Mouse (Mus musculus) left cerebral cortex, postnatal 14 days (tissue): Measurements from ENCODE around the gene Rnf180. TPM values are rescaled to one million over a fixed set of nuclear protein-coding genes. Genes with fewer than 3 reads are reported as not detected.
A peak's percentile ranks its signal among the peaks of the same experiment; 100 is the strongest.

Experiments used
- DNase-seq, 2 experiments: peaks; one replicate each; pipeline ENCODE4 v3.0.0; 2021 to 2022; ENCODE audit warnings: low spot score in 2 of 2, mixed read lengths in 1 of 2
- intact Hi-C: fragments of 180-260 bp; cut with DNase I; formaldehyde crosslinking; loops from one replicate; pipeline ENCODE4 v1.15.1; 2025
- total RNA-seq, 2 experiments: library from RNA; stranded (reverse); gene quantifications; 2 replicates each; pipeline ENCODE4 v1.2.3; 2021

Rnf180 gene
- total RNA-seq, 2 experiments from 2014 or later = 20.2 to 20.9 TPM

DNA sequence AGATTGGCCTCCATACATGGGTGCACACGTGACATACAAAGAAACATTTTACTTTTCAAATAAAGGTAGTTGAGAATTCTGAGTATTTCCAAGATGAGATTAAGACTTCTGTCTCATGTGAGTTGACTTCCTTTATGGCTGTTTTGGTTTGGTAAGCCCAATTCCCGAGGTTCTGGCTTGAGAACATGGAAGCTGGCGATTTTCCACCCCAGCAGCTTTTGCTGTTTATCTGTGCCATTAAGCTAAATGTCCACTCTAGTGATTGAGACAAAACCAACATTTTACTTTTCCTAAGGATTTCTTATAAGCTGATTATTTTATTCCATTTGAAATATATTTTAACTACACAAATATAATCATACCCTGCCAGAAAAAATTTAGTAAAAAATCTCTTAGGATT lies 144.6 kb downstream of the Rnf180 start:
- intact Hi-C loops = no loop called here

DNA sequence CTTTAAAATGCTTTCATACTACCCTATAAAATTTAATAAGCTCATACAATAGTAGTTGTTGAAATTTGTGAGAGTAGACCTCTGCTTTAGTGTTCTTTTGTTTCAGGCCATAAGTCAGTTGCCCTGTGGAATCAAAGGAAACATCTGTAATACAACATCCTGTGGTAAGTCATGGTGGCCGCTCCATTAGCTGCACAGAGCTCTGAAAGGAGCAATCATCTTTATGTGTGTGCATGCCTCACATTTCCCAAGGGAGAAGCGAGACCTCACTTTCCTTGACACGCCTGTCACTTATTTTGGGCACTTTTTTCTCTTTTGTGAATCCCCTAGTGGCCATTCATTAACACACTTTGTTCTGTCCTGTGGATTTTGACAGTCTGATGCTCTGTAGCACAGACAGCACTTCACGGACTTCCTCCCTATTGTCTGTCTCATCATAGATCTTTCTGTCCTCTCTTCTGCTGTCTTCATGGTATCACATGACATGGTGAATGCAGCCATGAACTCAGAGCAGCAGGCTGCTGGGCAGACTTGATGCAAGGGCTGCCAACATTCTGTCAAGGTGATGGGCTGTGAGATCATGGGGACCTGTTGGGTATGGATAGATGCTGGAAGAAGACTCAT lies 146.7 kb downstream of the Rnf180 start:
- DNase-seq = no peak

More for the DNA sequence above, 144.6 kb downstream of the Rnf180 start:
- no peak for DNase-seq

DNA sequence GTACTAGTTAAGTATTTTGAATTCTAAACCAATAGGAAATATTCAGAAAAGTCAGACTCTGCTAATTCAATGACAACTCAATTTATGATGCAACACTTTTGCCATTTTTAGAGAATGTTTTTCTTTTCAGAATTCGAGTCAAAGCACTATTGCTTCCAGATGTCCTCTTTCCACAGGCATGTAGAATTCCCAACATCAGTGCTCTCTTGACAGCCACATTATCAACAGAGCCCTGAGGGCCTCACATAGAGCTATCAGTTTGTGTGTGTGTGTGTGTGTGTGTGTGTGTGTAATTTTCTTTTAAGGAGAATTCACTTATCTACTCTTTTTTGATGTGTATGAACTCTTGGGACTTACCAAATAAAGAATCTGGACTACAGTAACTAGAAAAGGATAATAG lies 147.8 kb downstream of the Rnf180 start:
- intact Hi-C loops = no loop called here
- DNase-seq = no peak

More for the DNA sequence above, 146.7 kb downstream of the Rnf180 start:
- intact Hi-C loops = no loop called here

DNA sequence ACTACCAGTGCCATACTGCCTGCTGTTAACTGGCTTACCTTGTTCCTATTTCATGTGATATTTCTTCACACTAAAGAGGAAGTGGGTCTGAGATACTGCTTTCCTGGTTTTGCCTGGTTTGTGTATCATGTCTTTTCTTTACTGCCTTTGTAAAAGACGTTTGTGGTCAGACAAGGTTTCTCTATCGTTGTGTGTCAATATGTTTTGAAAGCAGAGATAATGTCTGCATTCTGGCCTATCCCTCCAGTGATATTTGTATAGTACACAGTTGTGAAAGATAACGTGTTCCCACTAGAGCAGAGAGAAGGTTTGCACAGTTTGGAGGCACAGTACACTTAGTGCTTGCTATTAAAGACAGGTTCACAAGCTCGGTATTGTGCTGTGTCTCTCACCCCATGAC lies 154.7 kb downstream of the Rnf180 start:
- intact Hi-C loops = no loop called here

DNA sequence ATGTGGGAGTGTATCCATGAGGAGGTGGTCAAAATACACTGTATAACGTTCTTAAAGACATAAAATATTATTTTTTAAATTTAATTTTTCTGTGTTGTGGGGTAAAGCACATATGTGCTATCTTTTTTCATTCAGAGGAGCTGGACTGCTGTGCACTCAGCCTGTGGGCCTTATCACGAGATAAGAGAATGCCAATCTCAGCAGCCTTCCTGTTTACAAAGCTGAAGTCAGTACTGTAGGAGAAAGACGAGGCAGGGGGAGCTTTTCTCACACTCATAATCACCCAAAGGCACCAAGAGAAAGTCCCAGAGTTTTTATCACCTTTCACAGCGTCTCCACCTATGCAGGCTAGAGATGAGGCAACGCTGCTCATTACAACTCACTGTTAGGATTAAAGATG lies 160.2 kb downstream of the Rnf180 start:
- intact Hi-C loops = no loop called here
- DNase-seq = no peak

More for the DNA sequence above, 154.7 kb downstream of the Rnf180 start:
- no peak for DNase-seq

DNA sequence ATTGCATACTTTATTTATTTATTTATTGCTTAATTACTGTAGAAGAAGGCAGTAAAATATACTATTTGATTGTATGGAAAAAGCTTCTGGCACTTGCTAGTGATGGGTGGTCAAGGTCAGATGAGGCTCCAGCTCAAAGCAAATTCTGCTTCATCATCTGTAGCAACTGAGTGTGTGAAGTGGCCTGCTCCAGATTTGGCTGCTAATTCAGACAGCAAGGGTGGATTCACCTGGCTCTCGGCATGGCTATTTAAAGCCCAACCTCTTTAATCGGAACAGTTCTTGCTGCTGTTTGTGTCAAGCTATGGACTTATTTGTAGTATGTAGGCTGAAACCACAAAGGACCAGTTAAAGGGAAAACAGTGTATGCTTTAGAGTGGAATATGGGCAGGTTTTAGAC lies 161.8 kb downstream of the Rnf180 start:
- DNase-seq = no peak
- intact Hi-C loops = no loop called here

DNA sequence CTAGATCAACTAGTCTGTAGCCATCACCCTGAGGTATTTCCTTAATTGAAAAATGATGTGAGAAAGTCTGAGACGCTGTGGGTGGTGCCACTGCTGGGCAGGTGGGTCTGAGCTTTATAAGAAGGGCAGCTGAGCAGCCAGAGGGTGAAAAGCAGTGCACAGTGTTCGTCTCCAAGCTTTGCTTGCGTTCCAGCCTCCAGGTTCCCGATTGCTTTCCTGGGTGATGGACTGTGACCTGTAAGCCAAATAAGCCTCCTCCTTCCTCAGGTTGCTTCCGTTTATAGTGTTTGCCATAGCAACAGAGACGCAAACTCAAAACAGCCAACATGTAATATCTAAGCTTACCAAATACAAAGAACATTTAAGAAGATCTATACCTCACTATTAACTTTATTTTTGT lies 162.2 kb downstream of the Rnf180 start:
- DNase-seq = no peak
- intact Hi-C loops = no loop called here

DNA sequence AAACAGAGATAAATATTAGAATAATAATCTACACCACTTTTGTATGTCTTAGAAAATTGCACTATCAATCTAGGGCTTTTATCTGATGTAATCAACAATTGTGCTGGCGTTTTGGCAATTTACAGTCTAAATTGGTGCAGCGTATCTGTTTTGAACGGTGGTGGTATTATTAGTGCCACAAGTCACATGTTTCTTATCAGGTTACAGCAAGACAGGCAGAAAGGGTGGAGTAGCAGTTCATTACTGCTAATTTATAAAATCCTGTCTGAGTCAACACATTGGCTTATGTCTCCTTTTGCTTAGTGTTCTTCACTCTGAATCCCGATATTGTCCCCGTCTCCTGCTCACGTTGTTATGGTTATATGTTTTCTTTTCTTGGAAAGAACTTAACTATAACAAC lies 164.5 kb downstream of the Rnf180 start:
- DNase-seq = no peak
- intact Hi-C loops = no loop called here

DNA sequence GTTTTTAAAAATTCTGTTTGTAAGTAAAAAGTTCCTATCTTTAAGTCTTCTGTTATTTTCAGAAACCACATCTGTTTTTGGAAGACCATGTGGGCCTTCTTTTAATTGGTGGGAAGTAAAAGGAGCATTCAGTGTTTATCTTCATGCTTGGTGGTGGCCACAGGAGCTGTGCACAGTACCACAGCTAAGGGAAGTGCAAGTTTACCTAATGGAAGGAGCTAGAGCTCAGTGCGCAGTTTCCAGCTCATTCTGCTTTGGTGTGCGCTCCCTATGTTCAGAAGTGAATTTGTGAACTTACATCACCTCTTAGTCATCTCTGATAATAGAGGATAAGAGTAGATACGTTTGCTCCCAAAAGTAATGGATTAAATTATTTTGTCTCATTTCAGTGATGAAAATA lies 172.5 kb downstream of the Rnf180 start:
- no peak for DNase-seq
- intact Hi-C loops = no loop called here

DNA sequence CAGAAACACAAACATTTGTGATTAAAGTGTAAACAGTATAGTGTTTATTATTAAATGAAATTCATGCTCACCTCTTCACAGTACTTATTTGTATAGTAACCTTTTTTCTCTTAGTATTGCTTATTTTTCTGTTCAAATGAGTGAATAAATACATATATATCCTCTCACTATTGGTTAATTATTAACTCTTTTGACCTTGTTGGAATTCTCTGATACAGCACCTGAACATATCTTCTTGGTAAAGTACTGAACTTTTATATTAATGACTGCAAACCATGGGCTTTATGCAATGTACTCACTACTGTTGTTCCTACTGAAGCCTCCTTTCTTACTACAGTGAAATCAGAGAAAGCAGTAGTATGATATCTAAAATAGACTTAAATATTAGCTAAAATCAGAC lies 173.0 kb downstream of the Rnf180 start:
- intact Hi-C loops = no loop called here

DNA sequence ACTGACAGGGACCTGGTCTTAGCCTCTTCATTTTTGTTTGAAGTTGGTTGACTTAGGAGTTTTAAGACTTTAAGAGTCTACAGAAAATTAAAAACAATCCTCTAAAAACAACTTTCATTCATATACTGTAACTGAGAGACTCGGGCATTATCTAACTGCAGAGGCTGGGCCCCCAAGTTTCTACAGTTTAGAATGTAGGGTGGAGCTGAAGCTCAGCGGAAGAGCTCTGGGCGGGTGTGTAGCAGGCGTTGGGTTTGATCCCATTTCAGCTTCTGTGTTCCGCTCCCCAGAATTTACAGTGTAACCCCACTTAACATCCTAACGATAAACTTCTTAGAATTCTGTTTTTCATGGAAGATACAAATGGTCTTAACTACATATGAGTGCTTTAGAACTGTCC lies 183.0 kb downstream of the Rnf180 start:
- no peak for DNase-seq
- intact Hi-C loops = no loop called here

More for the DNA sequence above, 173.0 kb downstream of the Rnf180 start:
- DNase-seq = no peak

DNA sequence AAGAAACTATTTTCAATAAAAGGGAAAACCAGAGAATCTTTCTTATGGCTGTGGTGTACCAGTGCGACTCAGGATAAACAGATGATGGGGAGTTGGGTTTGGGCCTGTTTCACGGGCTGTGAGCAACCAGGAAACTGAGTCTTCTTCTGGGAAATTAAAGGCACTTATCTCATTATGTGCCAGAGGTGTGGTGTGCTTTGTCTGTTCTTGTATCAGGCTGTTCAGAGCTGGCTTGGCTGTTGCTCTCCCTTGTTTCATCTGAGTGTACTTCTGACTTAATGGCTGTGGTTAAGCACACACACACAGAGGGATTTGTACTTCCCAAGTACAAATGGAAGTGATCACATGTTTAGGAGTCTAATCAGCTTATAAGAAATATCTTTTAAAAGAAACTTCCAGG lies 190.2 kb downstream of the Rnf180 start:
- intact Hi-C loops = no loop called here
- no peak for DNase-seq

DNA sequence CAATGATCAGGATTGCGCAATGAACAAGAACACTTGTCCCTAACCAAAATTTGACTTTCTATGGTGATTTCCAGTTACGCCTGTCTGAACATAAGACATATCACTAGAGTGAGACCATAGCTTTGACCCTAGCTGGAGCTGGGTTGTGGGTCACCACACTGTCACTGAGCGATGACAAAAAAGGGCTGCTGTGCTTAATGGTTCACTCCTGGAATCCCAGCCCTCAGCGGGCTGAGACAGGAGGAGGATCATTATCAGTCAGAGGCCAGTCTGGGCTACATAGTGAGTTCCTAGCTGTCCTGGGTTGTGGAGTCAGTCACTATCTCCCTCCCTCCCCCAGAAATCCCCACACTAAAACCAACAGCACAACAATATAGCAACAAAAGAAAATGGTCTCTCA lies 193.9 kb downstream of the Rnf180 start:
- DNase-seq = no peak
- intact Hi-C loops = no loop called here

DNA sequence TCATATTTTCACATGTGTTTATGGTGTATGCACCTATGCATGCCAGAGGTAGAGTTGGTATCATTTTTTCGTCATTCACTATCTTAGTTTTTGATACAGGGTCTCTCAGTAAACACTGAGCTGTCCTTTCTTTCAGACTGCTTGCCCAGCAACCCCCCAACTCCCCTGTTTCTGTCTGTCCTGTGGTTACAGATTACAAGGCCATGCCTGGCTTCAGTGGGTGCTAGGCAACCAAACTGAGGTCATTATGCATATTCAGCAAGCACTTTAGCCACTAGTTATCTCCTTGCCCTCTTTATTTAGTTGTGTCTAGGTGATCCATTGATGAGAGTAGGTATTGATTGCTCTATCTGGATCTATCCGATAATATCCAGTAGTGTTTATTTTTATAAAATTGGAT lies 198.3 kb downstream of the Rnf180 start:
- no peak for DNase-seq
- intact Hi-C loops = no loop called here

DNA sequence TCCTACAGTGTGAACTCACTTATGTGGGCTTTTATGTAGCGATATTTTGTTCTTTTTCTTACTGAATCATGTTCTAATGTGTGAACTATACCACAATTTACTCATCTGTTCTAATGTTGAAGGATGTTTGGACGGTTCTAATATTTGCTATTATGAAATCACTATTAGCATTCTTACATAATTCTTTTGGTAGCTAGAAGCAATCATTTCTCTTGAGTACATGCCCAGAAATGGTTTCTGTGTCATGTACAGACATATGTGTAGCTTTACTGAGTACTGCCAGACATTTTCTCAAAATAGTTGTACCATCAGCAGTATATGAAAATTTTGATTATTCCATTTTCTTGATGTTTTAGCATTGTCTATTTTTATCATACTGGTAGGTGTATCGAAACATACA lies 205.3 kb downstream of the Rnf180 start:
- DNase-seq = peak in 1 of 2 experiments; percentile 9
- intact Hi-C loops = no loop called here

DNA sequence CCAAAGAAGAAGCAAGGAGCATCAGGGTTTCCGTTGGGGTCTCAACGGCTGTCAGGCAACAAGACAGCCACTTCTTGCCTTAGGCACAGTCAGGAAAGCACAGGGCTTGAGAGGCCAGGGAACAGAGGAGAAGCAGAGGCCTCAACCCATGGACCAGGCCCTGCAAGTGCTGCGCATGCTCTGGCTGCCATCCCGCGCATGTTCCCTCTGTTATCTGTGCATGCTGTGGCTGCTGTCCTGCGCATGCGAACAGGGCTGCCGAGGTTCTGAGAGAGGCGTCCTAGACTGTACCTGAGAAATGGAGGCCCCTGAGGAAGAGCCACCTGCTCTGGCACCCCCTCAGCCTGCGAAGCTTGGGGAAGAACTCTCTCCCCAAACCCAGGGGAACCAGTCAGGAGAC lies 212.8 kb downstream of the Rnf180 start, which contains the start of gene 4933425L06Rik:
Gene 4933425L06Rik (plus strand): TSS at position 261 of the 400 bp plus-strand sequence.
- DNase-seq = no peak
- intact Hi-C loops = no loop called here

Other genes starting within 250 kb of the Rnf180 start
- 100 to 1,000 TPM; 133 to 138 TPM for gene Rgs7bp, start 239.9 kb downstream of the Rnf180 start, total RNA-seq
- gene 4933425L06Rik, start 212.7 kb downstream of the Rnf180 start, total RNA-seq = not detected
- 10 to 100 TPM; 12.5 to 15.0 TPM for gene Htr1a, start 148.8 kb upstream of the Rnf180 start, total RNA-seq